Mouse (Mus musculus) megakaryocyte, embryonic 14.5 days (primary cell): Measurements from ENCODE around the gene Eya3.

Experiments used
- FLI1 ChIP-seq: IDR thresholded peaks from 2 replicates; pipeline ENCODE4 v1.6.1; 2012; ENCODE audit warnings: low read length, inconsistent platforms, mixed read lengths
- GATA1 ChIP-seq: IDR thresholded peaks from 3 replicates; pipeline ENCODE4 v1.6.1; 2012; ENCODE audit warnings: mixed read lengths, low read length, inconsistent platforms, borderline replicate concordance

DNA sequence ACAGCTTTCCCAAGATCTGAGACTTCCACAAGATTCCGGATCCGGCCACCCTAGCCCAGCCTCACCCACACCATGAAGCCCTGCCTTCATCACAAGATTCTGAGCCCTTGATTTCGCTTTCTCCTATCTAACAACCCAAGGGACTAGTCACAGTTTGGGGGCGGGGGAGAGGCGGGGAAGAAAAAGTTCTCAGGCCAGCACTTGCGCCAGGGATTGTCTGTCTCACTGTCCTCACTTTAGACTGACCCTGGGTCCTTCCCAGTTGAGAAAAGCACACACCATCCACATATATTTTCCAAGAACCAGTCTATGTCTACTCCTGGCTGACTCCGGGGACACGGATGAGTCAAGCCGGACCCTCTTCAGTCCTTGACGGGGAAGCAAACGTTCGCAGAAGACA, 92.8 kb downstream of the Eya3 start:
- TF ChIP-seq GATA1: no peak
- TF ChIP-seq FLI1: no peak
